Mouse (Mus musculus): ENCODE measurements around the gene Pop5.
A peak's percentile ranks its signal among the peaks of the same experiment; 100 is the strongest.

Pop5 gene

DNA sequence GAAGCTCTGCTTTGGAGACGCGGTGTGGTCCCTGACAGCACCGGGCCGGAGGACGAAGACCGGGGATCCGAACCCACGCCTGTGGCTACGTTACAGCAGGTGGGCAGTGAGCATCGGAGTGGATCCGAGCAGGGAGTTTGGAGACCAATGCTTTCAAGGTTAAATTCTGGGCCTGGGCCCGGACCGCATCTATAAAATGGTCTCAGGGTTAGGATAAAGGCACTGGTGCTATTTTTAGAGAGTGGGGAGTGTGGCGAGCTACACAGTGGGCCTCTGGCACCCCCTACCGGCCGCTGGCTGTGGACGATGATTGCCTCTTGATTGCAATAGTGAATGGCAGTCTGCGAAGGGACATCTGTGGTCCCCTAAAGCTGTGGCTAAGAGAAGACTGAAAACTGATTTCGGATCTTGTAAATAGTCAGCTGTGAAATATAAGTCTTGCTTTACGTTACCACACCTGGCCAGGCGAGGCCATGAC lies at the start of gene Pop5:
Gene Pop5 (plus strand): TSS at position 51 of the 478 bp plus-strand sequence.
- DNase-seq: peak; percentile 96 to 97

DNA sequence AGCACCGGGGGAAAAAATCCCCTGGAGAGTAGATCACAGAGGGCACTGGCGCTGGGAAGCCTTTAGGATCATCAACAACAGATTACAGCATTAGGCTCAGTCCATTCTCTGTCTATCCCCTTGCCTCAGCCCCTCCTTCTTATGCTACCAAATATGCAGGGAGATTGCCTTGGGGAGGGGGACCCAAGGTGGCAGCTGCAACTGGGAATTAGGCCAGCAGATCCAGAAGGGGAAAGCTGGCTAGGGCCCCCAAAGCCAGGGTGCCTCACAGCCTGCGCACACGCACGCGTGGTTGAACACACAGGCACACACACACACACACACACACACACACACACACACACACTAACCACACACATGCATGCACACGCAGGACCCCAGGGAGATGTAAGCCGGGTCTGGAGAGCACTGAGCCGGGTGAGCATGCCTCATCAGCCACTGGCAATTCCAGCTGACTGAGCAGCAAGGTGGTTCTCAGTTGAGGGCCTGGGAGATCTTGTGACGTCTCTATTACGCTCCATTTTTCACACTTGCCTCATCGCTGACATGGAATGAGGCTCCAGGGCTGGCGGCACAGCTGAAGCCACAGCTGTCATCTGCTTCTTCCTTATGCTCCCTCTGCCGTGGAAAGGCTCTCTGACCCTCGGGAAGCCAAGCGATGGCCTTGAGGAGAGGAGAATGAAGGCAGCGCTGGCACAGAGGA lies 49.1 kb upstream of the Pop5 start:
- DNase-seq: peak in 1 of 2 experiments; percentile 35

DNA sequence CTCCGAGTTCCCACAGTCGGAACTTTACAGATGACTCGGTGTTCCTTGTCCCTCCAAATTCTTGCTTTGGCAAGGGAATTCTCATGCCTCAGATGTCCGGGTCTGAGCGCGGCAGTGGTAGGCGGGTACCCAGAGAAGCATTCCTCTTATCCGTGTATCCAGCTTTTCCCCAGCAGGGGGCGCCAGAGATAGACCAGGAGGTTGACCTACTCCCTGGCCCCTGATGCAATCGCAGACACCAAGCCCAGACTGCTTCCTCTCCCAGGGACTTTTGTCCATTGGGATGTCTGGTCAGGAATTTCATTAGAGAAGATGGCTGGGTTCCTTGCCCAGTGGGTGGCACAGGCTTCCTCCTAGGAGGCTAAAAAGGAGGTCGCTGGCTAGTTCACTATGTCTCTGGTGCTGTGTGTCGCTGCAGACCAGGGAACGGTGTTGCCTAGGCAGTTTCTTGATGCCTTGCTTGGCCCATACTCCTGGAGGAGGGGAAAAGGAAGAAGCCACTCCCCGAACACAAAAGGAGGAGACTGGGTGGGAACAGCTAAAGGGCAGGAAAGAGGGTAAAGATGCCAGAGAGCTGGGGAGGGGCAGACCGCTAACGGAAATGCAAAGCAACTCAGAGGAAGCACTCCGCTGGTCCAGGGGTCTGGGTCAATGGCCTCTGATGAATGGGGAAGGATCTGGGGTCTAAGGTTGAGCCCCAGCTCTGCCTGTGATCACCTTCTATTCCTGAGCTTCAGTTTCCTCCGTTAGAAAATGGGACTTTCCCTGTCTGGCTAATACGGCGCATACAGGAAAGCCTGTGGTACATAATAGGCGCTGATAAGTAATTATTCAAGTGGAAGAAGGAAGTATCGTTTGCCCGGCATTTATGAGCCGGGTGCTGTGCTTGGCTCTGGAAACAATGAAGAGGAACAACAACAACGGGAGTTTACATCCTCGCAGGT lies 48.2 kb upstream of the Pop5 start:
- DNase-seq: peak; percentile 97

DNA sequence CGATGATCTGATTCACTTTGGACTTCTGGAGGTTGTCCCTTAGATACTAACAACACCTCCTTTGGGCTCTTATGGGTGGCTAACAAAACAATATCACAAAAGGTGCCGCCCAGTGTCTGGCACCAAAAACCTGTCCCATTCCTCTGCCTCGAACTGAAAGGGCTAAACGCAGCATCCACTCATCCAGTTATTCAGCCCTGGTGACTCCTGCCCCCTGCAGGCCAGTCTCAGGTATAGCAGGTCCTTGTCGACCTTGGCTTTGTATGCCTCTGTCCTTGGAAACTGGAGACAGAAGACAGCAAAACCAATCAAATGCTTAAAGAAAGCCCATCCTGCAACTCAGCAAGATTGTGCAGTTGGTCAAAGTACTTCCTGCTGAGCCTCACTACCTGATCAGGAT lies 46.8 kb upstream of the Pop5 start:
- DNase-seq: peak; percentile 59 to 65

DNA sequence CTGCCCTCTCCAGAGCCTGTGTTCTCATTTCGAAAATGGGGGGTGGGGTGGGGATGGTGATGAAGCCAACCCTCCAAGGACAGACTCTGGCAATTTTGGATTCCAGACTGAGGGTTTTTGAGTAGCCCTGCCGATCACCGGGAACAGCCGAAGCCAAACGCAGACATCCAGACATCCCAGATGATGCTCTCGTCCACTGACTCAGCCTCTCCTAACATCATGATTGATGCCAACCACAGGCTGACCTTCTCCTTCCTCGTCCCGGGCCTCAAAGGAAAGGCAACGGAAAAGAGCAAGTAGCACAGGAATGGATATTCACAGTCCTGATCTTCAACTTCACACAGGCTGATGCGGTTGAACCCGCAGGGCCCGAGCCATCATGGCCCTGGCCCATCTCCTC lies 45.6 kb upstream of the Pop5 start:
- DNase-seq: no peak

DNA sequence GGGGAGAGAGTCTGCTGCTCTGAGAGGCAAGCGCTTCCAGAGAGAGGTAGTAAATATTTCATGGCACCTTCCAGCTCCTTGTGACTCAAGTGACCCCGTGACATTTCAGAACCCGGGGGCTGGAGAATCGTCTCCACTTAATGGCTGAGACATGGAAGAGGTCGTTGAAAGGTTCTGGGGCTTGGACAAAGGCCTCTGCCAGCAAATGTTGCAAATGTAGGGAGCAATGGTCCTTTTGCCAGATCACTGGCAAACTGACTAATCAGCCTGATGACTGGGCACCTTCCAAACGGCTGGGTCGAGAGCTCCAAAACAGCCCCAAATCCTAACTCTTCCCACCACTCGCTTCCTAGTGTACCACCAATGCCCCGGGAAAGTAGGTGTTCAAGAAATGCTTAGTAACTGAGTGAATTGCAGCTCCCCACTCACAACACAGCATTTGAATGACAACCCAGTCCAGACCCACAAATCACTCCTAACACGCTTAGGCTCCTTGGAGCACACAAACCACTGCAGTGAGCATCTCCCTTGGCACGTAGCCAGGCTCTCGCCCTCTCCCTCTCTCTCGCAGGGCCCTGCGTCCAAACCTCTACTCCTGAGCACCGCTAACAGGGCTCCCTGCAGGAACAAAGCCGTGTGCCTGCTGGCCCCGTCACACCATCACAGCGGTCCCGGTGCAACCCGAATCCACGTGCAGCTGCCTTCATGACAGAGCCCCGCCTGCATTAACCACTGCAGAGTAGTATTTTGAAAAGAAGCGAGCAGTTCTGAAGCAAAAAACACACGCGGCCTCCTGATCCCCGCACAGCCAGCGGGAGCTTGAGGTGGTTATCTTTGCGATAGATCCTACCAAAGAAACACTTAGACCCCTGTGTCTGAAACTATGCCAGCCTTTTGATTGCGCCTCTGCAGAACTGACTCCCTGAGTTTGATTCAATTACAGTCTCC lies 43.5 kb upstream of the Pop5 start:
- DNase-seq: peak; percentile 38 to 42

DNA sequence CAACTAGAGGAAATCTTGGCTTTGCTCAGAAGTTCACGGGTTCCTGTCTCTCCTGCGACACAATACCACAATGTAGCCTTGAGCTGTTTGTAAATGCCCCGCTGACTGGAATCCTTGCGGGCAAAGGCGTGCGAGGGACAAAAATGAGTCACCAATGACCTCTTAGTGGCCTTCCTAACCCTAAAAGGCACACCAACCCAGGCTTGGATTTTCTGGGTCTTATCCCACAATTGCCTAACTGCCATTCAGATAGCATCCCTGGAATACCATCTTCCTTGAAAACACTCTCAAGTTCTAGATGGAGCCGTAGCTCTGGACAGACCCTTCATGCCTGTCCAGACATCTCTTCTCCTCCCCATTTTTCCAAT lies 42.8 kb upstream of the Pop5 start:
- DNase-seq: no peak

DNA sequence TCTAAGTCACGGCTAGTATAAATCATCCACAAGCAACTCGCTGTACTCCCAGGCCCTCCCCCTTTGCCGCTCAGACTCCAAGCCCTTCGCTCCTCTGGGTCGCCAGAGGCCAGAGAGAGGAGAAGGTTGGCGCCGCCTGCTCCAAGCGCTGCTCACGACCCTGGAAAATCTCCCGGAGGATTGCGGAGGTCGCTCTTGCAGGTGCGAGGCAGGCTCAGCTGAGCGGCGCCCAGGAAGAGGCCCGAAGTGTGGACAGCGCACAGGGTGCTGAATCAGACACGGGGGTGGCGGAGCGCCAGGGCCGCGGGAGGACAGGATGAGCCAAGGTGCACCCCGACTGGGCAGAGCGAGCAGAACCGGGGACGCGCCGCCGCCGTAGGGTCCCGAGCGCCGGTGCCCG lies 42.4 kb upstream of the Pop5 start:
- DNase-seq: peak; percentile 79 to 86

DNA sequence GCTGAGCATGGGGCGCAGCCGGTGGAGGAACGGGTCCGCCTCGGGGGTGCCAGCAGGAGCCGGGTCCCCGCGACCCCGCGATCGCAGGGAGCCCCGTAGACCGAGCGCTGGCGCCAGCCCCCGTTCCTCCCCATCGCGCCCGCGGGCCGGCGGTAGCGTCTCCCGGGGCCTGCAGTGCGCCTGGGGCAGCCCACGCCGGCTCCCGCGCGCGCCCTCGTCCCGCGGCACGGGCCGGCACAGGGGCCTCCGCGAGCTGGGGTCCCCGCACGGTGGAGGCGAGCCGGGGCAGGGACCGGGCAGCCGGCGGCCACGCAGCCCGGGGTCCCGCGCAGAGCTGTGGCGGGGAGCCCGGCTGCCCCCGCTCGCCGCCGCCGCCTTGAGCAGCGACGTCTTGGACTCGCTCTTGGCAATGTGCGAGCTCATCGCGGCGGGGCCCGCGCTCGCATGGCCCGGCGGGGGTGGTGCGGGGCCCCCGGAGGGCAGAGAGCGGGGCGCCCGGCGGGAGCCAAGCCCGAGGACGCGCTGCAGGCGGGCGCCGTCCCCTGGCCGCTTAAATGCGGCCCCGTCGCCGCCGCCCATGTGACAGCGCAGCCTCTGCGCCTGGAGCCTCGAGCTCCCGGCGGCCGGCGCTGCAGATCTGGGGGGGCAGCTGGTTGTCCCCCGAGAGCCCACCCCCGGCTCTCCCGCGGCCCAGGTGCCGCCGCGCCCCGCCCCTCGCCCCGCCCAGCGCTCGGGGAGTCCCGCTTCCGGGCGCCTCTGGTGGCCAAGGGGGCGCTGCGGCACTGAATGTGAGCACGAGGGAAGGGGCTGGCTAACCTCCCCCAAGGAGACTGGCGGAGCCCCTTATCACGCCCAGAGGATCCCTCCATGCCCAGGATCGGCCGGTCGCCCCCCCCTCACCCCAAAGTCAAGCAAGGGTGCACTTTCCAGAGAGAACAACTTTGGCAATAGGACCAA lies 41.7 kb upstream of the Pop5 start, which contains the start of gene Cabp1:
Gene Cabp1 (minus strand): TSS at position 713 of the 957 bp plus-strand sequence.
- peak; percentile 76 to 79 for DNase-seq

DNA sequence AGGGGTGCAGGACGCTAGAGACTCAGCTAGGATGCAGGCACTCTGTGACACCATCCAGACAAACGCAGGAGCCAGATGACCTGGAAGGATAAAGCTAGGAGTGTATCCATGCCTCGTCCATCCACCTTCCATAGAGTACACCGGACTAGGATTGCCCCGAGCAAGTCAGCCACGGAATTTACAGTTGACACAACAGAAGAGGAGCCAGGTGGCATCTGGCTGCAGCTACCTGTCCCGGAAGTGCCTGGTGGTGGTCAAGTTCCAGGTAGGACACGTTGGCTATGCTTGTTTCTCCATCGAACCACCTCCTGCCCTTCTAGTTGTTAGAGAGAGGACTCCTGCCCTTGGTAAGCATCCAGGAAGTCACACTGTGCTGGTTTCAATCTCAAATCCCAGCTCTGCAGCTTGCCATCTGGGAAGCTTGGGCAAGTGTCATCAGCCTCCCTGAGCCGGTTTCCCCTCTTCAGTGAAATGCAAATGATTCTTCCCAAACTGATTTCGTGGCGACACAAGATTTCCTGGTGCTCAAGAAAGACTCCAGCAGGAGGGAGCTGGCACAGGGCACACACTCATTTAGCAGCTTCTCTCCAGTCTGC lies 40.9 kb upstream of the Pop5 start:
- peak in 1 of 2 experiments; percentile 6 for DNase-seq

DNA sequence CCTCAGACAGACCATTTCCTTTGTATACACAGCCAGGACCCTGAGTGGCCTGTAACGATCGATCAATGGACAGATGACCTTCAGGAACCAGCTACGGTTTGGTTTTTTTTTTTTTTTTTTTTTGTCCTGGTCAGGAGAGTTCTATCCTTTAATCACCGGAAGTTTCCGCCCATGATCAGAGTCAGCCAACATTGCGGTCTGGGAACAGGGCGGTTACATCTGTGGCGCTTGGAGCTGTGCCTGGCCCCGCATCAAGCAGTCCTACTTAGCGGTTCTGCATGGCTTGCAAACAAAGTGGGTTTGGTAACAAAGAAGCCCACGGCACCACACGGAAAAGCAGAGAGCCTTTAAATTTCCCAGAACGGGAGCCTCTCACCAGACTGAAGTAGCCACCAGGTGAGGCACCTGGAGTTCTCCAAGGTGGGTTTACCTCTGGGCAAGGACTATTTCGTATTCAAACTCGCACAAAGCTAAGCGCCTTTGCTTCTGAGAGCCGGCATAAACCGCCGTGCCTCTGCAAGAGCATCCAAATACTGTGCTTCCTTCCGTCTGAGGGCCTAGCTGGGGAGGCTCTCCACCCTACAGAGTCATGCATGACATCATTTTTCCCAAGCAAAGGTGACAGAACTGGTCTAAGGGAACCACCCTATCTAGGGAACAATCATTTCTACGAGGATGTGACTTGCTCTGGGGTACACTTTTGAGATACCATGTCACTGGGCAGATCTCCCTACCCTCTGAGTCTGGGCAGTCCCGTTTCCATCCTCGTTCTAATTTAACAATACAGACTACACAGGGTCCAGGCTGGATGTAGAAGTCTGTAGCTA lies 31.7 kb upstream of the Pop5 start:
- DNase-seq: peak; percentile 58 to 66

DNA sequence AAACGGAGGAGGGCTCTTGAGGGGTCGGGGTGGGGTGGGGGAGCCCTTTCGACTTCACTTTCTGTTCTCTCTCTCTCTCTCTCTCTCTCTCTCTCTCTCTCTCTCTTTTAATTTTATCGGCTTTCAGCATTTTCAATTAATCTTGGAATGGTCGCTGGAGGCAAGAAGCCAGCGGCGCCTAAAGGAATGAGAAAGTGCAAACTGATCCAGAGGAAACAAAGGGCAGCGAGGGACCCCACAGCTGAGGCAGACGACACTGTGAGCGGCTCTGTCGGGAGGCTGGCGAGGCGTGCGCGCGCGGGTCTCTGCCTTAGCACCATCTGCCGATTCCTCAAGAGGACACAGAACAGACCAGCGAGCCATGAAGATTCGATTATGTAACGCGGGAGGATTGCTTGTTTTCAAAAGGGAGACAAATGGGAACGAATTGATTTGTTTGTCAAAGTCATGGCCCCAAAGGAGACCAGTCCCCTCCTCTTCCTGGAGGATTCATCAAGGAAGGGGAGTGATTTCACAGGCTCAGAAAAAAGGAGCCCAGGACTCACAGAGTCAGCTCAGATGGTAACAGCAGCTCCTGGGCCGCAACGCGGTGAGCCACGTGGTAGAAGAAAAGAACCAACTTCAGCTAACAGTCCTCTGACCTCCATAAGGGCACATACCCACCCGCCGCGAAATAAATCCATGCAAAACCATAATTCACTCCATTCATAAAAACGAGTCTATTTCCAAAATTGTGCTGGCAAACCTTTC lies 30.9 kb upstream of the Pop5 start:
- DNase-seq: peak; percentile 60 to 66

DNA sequence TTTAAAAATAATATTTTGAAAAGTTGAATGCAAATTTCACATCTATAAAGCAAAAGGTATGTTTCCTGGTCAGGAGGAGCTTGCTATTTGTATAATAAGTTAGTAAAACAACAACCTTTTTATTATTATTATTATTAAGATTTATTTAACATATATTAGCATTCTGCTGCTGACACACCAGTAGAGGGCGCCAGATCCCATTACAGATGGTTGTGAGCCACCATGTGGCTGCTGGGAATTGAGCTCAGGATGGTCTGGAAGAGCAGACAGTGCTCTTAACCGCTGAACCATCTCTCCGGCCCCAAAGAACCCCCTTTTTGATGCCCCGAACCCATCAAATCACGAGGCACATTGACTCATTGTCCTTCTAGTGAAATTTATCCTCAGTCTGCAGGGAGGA lies 28.4 kb upstream of the Pop5 start:
- no peak for DNase-seq

DNA sequence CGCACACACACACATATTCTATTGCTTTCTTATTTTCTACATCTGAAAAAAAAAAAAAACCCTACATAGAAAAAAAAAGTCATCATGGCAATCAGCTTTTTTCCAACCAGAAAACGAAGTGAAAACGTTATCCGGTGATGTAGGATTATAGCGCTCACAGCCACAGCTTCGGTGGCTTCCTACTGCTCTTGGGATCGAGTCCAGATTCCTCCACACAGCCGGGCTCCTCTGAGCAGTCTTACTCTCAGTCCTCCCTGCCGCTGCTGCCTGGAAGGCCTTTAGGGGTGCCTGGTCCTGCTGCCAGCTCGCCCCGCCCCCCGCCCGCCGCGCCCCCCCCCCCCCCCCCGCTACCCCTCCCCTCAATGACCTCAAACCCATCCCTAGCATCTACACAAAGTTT lies 27.7 kb upstream of the Pop5 start:
- DNase-seq: no peak

DNA sequence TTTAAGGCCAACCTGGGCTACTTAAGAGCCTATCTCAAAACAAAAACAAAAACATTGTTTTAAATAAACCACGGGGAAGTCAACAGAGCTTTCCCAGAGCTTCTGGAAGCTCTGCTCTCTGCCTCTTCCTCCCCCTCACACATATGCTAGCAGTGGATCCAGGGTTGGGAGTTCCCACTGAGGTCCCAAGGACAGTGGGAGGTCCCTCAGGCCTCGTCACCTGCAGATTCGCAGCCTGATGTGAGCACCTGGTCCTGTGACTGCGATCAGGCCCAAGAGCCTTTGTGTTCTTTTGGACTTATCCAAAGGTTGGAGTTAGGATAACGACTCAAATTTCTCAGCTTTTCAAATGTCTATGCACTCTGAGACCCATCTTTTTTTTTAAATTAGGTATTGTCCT lies 27.0 kb upstream of the Pop5 start:
- DNase-seq: no peak

DNA sequence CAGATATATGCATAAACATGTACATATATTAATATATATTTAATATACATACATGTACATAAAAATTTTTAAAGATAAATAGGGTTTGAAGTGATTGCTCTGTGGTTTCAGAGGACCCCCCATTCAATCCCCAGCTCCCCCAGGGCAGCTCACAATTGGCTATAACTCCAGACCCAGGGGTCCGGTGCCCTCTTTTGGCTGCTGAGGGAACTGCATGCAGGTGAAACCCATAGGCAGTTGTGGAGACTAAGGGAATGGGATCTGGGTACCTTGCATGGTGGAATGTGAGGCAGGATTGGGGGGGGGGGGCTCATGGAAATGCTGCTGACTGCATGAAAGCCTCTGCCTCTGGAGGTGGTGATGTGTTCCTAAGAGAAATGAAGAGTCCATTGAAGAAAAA lies 25.3 kb upstream of the Pop5 start:
- peak; percentile 53 to 56 for DNase-seq

DNA sequence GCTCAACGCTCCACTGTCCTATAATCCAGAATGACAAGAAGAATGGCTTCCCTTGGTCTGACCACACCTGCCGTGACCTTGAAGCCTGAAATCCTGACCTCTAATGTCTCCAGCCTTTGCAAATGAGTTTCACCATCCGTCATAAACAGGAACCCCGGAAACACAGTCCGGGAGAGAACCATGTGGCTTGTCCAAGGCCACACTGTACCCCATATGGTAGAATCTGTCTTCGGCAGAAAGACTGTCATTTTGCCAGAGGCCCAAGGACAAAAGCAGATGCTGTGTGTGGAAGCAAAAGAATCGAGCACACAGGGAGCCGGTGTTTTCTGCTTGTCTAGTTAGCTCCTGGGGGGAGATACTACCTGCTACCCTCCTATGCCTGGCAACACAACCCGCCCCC lies 23.2 kb upstream of the Pop5 start:
- DNase-seq: no peak

DNA sequence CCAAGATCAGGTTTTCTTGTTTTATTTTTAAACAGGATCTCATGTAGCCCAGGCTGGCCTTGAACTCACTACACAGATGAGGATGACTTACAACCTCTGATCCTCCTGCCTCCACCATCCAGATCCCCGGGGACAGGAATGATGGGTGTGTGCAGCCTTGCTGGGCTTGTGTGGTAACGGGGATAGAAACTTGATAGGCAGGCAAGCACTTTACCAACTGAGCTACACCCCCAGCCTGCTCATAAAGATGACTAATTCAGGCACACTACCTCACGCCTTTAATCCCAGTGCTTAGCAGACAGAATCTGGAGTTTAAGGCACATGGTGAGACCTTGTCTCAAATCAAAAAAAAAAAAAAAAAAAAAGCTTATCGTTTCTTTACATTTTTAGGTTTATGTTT lies 22.8 kb upstream of the Pop5 start:
- DNase-seq: no peak

DNA sequence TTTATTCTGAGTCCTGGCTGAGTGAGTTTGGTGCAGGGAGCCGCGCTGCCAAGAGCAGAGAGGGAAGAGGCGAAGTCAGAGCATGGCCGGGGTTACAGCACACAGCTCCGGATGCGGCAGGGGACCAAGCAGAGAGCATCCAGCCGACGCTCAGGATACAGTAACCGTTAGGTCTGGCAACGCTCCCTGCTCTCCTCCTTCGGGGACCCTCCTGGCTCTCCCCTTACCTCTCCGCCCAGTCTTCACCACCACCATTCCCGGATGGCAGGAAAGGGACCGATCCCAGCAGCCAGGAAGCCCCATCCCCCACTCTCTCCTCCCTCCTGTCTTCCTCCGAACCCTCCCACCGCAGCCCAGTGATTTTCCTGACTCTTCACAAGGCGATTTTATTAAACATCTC lies 20.8 kb upstream of the Pop5 start:
- DNase-seq: peak; percentile 50 to 60
